Mouse (Mus musculus): ENCODE measurements at regions not wholly inside any gene's neighbourhood (a gene's known extent, or its start where the extent isn't known, plus 50 kb on each side); places are given as distances from the start of the nearest gene placed in this dataset.
"Not testable (repeated sequence)": the region's sequence is repeated elsewhere in the genome, so short reads cannot be mapped to it uniquely, and the experiment has no call there.

GRCm38 (mm10) chr6:6371444-6372093 is 154.6 kb upstream of the Slc25a13 start:
- TF ChIP-seq NANOG (IDR thresholded peaks at IDR 0.05; ENCODE audit: borderline replicate concordance, low read length) (no peak), POU5F1 (IDR thresholded peaks at IDR 0.05; ENCODE audit: borderline replicate concordance, low read length) (no peak), CTCF (conservative IDR thresholded peaks at IDR 0.05; ENCODE audit: low read length) (no peak)
- Histone ChIP-seq H3K36me3 (ENCODE audit: insufficient read depth, low read length) (no peaks in the 10 kb centered on the region), H3K4me3 (replicated peaks; ENCODE audit: low read length) (no peak overlapping the region), H3K9me3 (ENCODE audit: low read length) (no peaks in the 10 kb centered on the region), H3K27me3 (ENCODE audit: insufficient read depth, low read length) (no peaks in the 10 kb centered on the region), H3K4me1 (replicated peaks; ENCODE audit: low read depth, low read length) (no peaks in the 10 kb centered on the region)

GRCm38 (mm10) chr6:6364037-6364436 is 147.1 kb upstream of the Slc25a13 start:
- TF ChIP-seq POU5F1 (IDR thresholded peaks at IDR 0.05; ENCODE audit: borderline replicate concordance, low read length): no peak
- no peak for TF ChIP-seq NANOG (IDR thresholded peaks at IDR 0.05; ENCODE audit: borderline replicate concordance, low read length)
- no peak for TF ChIP-seq CTCF (conservative IDR thresholded peaks at IDR 0.05; ENCODE audit: low read length)
- no peaks in the 10 kb centered on the region for H3K9me3 ChIP-seq (ENCODE audit: low read length)
- H3K4me1 ChIP-seq (replicated peaks; ENCODE audit: low read depth, low read length): no peaks in the 10 kb centered on the region
- H3K4me3 ChIP-seq (replicated peaks; ENCODE audit: low read length): no peak overlapping the region
- no peaks in the 10 kb centered on the region for H3K27me3 ChIP-seq (ENCODE audit: insufficient read depth, low read length)
- no peaks in the 10 kb centered on the region for H3K36me3 ChIP-seq (ENCODE audit: insufficient read depth, low read length)

GRCm38 (mm10) chr6:6362678-6363354 is 145.8 kb upstream of the Slc25a13 start:
- H3K27me3 ChIP-seq (ENCODE audit: insufficient read depth, low read length): no peaks in the 10 kb centered on the region
- no peaks in the 10 kb centered on the region for H3K4me1 ChIP-seq (replicated peaks; ENCODE audit: low read depth, low read length)
- H3K36me3 ChIP-seq (ENCODE audit: insufficient read depth, low read length): no peaks in the 10 kb centered on the region
- H3K9me3 ChIP-seq (ENCODE audit: low read length): no peaks in the 10 kb centered on the region
- no peak for TF ChIP-seq CTCF (conservative IDR thresholded peaks at IDR 0.05; ENCODE audit: low read length)
- TF ChIP-seq POU5F1 (IDR thresholded peaks at IDR 0.05; ENCODE audit: borderline replicate concordance, low read length): no peak
- no peak for TF ChIP-seq NANOG (IDR thresholded peaks at IDR 0.05; ENCODE audit: borderline replicate concordance, low read length)
- no peak overlapping the region for H3K4me3 ChIP-seq (replicated peaks; ENCODE audit: low read length)

GRCm38 (mm10) chr6:6361181-6361580 is 144.2 kb upstream of the Slc25a13 start:
- not testable (repeated sequence) for H3K36me3 ChIP-seq (ENCODE audit: insufficient read depth, low read length); H3K4me3 ChIP-seq (replicated peaks; ENCODE audit: low read length); H3K4me1 ChIP-seq (replicated peaks; ENCODE audit: low read depth, low read length); H3K9me3 ChIP-seq (ENCODE audit: low read length); H3K27me3 ChIP-seq (ENCODE audit: insufficient read depth, low read length)

GRCm38 (mm10) chr6:6357477-6357876 is 140.5 kb upstream of the Slc25a13 start:
- TF ChIP-seq NANOG (IDR thresholded peaks at IDR 0.05; ENCODE audit: borderline replicate concordance, low read length) (no peak), POU5F1 (IDR thresholded peaks at IDR 0.05; ENCODE audit: borderline replicate concordance, low read length) (no peak), CTCF (conservative IDR thresholded peaks at IDR 0.05; ENCODE audit: low read length) (no peak)
- H3K27me3 ChIP-seq (ENCODE audit: insufficient read depth, low read length): no peaks in the 10 kb centered on the region
- H3K4me3 ChIP-seq (replicated peaks; ENCODE audit: low read length): no peak overlapping the region
- no peaks in the 10 kb centered on the region for H3K36me3 ChIP-seq (ENCODE audit: insufficient read depth, low read length)
- no peaks in the 10 kb centered on the region for H3K9me3 ChIP-seq (ENCODE audit: low read length)
- H3K4me1 ChIP-seq (replicated peaks; ENCODE audit: low read depth, low read length): no peaks in the 10 kb centered on the region

- TF ChIP-seq CTCF (conservative IDR thresholded peaks at IDR 0.05; ENCODE audit: low read length) (no peak), POU5F1 (IDR thresholded peaks at IDR 0.05; ENCODE audit: borderline replicate concordance, low read length) (no peak), NANOG (IDR thresholded peaks at IDR 0.05; ENCODE audit: borderline replicate concordance, low read length) (no peak)
- H3K4me1 ChIP-seq (replicated peaks; ENCODE audit: low read depth, low read length): no peaks in the 10 kb centered on the region
- no peaks in the 10 kb centered on the region for H3K9me3 ChIP-seq (ENCODE audit: low read length)
- no peaks in the 10 kb centered on the region for H3K36me3 ChIP-seq (ENCODE audit: insufficient read depth, low read length)
- H3K4me3 ChIP-seq (replicated peaks; ENCODE audit: low read length): no peak overlapping the region
- H3K27me3 ChIP-seq (ENCODE audit: insufficient read depth, low read length): no peaks in the 10 kb centered on the region
Observed at GRCm38 (mm10) chr6:6356967-6357366, 140.0 kb upstream of the Slc25a13 start.

- no peaks in the 10 kb centered on the region for H3K4me1 ChIP-seq (replicated peaks; ENCODE audit: low read depth, low read length)
- TF ChIP-seq NANOG (IDR thresholded peaks at IDR 0.05; ENCODE audit: borderline replicate concordance, low read length) (no peak), POU5F1 (IDR thresholded peaks at IDR 0.05; ENCODE audit: borderline replicate concordance, low read length) (no peak), CTCF (conservative IDR thresholded peaks at IDR 0.05; ENCODE audit: low read length) (no peak)
- no peak overlapping the region for H3K4me3 ChIP-seq (replicated peaks; ENCODE audit: low read length)
- H3K36me3 ChIP-seq (ENCODE audit: insufficient read depth, low read length): no peaks in the 10 kb centered on the region
- H3K27me3 ChIP-seq (ENCODE audit: insufficient read depth, low read length): no peaks in the 10 kb centered on the region
- H3K9me3 ChIP-seq (ENCODE audit: low read length): peaks cover 9% of the 10 kb centered on the region; the same call in 1 of the 2 replicates
Observed at GRCm38 (mm10) chr6:6335251-6335650, 118.3 kb upstream of the Slc25a13 start.

- H3K4me1 ChIP-seq (replicated peaks; ENCODE audit: low read depth, low read length): no peaks in the 10 kb centered on the region
- H3K4me3 ChIP-seq (replicated peaks; ENCODE audit: low read length): no peak overlapping the region
- H3K27me3 ChIP-seq (ENCODE audit: insufficient read depth, low read length): no peaks in the 10 kb centered on the region
- H3K9me3 ChIP-seq (ENCODE audit: low read length): peaks cover 12% of the 10 kb centered on the region; the same call in 1 of the 2 replicates
- H3K36me3 ChIP-seq (ENCODE audit: insufficient read depth, low read length): no peaks in the 10 kb centered on the region
- no peak for TF ChIP-seq NANOG (IDR thresholded peaks at IDR 0.05; ENCODE audit: borderline replicate concordance, low read length)
- TF ChIP-seq POU5F1 (IDR thresholded peaks at IDR 0.05; ENCODE audit: borderline replicate concordance, low read length): no peak
- no peak for TF ChIP-seq CTCF (conservative IDR thresholded peaks at IDR 0.05; ENCODE audit: low read length)
Observed at GRCm38 (mm10) chr6:6330271-6330670, 113.3 kb upstream of the Slc25a13 start.

- peaks cover 4% of the 10 kb centered on the region; the same call in 1 of the 2 replicates for H3K9me3 ChIP-seq (ENCODE audit: low read length)
- TF ChIP-seq POU5F1 (IDR thresholded peaks at IDR 0.05; ENCODE audit: borderline replicate concordance, low read length) (no peak), NANOG (IDR thresholded peaks at IDR 0.05; ENCODE audit: borderline replicate concordance, low read length) (no peak), CTCF (conservative IDR thresholded peaks at IDR 0.05; ENCODE audit: low read length) (no peak)
Observed at GRCm38 (mm10) chr6:6325516-6325915, 108.5 kb upstream of the Slc25a13 start.

More at GRCm38 (mm10) chr6:6325516-6325915, 108.5 kb upstream of the Slc25a13 start:
- H3K27me3 ChIP-seq (ENCODE audit: insufficient read depth, low read length): no peaks in the 10 kb centered on the region
- H3K36me3 ChIP-seq (ENCODE audit: insufficient read depth, low read length): no peaks in the 10 kb centered on the region
- H3K4me1 ChIP-seq (replicated peaks; ENCODE audit: low read depth, low read length): peaks cover 9% of the 10 kb centered on the region
- no peak overlapping the region for H3K4me3 ChIP-seq (replicated peaks; ENCODE audit: low read length)
